Mouse (Mus musculus) hindlimb bud, embryonic 11.5 days (tissue): ENCODE results near the gene Grb2.

Experiments
- DNase-seq: peaks from one replicate; pipeline ENCODE4 v3.0.0-alpha.2; 2012; ENCODE audit warnings: low read depth, low spot score; ENCODE audit errors: extremely low spot score

Gene Grb2

DNA sequence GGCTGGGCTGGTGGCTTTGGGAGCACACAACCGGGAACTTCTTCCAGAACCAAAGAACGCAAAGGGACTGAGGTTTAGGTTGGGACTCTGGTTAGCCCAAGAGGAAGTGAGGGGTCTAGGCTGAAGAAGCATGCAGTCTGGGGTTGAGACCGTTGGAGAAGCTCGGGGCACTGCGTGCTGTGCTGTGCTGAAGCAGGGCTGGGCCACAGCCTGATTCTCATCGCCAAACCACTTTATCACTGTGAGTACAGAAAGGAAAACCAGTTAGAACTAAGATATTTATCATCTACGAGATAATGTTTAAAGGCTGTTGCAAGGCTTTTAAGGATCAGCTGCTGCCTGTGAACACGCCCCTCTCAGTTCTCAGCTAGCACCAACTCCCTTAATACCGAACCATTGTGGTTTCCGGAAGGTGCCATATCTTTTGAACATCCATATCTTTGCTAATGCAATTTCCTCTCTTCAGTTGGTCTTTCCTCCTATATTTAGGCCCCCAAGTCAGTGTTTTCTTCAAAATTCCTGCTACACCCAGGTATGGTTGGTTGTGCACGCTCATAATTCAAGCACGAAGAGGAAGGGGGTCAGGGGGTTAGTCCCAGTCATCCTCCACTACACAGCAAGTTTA is 4.4 kb upstream of the Grb2 start:
- no peak for DNase-seq

DNA sequence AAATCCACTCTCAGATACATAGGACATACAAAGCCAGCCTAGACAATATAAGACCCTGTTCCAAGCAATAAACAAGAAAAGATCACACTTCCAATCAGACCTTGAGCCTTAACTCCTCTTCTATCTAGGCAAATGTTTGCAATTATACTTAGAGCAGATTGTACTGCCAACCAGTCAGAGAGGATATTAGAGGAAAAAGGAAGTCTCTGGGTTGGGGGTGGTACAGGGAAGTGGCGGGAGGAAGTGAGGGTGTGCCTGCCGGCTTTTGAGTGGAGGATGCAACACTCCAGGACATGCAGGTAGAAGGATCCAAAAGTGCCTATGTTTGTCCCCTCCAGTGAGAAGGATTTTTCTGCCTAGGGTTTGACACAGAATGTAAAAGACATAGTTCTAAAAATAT is 3.9 kb upstream of the Grb2 start:
- no peak for DNase-seq

DNA sequence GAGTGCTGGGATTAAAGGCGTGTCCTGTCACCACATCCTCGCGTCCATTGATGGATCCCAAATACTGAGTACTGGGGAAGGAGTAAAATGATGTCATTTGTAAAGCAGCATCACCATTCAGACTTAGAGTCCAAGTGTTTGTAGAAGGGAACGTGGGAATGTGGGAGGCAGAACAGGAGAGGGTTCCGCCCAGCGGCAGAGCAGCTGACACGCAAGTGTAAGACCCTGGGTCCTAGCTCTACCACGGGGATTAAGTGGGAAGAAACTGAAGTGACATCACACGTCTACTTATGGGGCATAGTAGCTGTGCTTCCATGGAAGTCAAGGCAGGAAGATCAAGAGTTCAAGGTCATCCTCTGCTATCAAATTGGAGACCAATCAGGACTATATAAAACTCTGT is 2.7 kb upstream of the Grb2 start:
- DNase-seq, result no peak

DNA sequence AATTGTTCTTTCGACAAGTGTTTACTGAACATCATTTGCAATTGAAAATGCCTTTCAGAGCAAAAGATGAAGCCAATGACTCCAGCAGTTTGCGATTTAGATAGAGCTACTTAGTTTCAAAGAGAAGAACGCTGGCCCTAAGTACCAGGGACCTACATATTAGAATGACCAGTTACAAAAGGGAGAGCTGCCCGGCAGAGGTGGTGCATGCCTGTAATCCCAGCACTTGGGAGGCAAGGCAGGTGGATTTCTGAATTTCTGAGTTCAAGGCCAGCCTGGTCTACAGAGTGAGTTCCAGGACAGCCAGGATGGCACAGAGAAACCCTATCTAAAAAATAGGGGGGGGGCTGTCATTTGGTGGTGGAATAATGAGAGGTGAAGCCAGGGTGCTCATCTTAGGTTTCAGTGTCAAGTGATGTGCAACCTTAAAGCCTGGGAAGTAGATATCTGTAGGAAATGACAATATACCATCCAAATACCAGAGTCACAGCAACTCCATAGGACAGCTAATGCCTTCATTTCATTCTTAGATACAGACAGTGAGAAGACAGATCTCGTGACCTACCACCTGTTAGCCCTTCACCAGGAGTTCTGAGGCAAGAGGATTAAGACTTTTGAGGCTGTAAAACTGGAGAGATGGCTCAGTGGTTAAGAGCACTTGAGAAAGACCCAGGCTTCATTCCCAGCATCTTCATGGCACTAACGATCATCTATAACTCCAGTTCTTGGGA is 1.6 kb upstream of the Grb2 start:
- no peak for DNase-seq

DNA sequence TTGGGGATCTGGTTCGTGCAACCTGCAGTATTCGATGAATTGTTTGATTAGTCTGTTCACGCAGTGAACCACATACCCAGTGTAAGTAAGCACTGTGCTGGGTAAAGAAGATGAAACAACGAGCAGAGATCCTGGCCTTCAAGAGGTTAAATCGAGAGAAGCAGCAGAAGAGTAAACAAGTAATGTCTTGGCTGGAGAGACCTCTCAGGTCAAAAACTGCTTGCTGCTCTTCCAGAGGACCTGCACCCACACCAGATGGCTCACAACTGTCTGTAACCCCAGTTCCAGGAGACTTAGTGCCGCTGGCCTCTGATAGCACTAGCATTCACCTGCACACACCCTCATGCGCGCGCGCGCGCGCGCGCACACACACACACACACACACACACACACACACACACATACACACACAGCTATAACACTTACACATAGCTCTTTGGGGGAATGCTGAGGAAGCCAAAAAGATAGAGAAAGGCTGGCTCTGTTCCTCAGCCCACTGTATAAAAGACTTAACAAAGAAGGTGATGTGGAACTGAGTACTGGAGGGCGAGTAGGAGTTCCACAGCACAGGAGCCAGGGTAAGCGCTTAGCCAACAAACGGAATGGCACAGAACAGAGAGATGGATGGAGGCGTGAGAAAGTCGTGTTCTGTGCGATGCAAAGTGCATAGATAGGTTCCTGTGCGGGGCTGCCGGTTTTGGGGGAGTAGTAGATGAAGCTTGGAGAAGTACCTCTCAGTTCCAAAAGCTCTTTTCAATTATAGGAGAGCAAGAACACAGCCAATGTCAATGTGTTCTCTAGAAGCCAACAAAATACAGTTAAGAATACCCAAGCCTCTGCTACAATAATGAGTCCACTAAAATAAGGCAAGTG is 795 bp upstream of the Grb2 start:
- peak; percentile 70 for DNase-seq

DNA sequence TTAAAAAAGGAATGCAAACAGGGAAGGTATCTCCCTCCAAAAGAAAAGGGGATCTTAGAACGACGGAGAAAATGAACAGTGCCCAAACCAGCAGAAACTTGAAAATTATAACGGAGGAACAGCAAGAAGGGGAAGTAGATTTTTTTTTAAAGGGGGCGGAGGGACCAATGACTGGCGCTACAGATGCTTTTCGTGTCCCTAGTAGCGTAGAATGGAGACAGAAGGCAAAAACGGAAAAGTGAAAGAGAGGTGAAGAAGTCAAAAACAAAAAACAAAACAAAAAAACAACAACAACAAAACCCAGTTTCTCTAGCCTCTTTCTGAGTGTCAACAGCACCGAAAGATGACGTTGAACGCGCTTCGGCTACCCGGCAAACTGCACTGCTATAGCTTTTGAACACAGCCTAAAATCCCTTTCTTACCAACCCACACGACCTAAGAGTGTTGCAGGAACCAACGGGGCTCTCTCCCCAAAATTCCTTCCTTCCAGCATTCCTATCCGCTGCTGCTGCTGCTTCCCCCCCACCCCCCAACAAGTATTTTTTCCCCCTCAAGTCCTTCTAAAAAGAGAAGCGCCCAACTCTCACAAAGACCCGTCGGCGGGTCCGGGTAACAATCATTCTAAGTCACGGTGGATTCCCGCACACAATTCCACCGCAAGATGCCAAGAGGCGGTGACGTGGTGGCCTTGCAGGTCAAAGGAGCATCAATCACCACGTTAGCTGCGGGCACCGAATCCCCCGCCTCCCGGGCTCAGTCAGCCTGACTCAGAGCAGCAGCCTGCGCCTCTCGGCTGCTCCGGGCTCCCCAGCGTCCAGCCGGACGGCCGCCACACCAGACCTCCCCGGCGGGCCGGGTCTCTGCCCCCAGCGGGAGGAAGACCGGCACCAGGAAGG is 836 bp downstream of the Grb2 start:
- DNase-seq, result no peak

DNA sequence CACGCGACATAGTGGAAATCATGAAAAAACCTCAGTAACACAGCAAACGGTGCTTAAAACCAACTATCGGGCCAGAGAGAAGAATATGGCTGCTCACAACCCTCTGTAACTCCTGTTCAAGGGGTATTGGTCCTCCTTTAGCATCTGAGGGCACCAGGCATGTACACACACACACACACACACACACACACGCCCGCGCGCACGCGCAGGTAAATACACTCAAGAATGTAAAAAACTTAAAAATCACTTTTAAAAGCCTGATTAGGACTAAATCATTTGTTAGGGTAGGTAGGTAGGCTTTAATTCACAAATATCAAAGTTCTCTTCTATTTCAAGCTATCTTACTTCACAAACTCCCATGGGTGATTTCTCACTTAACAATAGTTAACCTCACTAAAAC is 1.8 kb downstream of the Grb2 start:
- no peak for DNase-seq

DNA sequence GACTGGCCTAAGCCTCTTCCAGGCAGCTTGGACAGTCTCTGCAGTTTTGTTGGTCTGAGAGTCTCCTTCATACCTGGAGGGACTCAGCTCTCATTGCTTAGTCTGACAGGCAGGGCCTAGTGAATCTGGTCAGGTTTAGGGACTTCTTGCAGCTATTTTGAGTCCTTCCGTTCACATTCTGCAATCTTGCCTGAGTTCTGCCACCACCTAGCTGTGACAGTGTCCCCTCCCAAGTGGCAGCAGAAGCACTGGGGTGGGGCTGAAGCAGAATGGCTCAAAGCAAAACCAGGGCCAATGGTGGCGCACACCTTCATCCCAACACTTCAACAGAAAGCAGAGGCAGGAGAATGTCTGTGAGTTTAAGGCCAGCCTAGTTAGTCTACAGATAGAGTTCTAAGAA is 2.8 kb downstream of the Grb2 start:
- DNase-seq, result no peak

DNA sequence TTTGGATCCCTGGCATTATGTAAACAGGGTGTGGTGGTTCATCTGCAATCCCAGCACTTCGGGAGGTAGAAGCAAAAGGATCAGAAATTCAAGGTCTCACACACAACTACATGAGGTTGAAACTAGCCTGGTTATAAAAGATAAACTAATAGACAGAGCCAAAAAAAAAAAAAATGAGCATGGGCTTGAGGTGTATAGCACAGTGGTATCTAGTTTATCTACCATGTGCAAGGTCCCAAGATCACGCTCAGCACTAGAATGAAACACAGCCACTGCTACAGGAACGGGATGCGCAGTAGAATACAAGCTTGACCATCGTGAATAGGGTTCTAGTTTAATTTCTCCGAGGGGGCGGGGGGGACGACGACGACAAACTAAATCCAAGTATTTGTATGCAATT is 3.7 kb downstream of the Grb2 start:
- DNase-seq, result no peak

DNA sequence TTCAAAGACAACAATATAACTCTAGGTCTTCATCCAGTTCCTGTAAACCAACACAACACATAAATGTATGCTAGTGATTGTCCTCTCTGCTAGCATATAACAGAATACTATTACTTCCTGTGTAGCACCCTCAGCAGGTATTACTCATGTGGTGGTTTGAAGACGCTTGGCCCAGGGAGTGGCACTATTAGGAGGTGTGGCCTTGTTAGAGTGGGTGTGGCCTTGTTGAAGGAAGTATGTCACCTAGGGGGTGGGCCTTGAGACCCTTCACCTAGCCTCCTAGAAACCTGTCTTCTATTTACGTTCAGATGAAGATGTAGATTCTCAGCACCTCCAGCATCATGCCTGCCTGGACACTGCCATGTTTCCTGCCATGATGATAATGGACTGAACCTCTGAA is 4.9 kb downstream of the Grb2 start:
- DNase-seq, result no peak

DNA sequence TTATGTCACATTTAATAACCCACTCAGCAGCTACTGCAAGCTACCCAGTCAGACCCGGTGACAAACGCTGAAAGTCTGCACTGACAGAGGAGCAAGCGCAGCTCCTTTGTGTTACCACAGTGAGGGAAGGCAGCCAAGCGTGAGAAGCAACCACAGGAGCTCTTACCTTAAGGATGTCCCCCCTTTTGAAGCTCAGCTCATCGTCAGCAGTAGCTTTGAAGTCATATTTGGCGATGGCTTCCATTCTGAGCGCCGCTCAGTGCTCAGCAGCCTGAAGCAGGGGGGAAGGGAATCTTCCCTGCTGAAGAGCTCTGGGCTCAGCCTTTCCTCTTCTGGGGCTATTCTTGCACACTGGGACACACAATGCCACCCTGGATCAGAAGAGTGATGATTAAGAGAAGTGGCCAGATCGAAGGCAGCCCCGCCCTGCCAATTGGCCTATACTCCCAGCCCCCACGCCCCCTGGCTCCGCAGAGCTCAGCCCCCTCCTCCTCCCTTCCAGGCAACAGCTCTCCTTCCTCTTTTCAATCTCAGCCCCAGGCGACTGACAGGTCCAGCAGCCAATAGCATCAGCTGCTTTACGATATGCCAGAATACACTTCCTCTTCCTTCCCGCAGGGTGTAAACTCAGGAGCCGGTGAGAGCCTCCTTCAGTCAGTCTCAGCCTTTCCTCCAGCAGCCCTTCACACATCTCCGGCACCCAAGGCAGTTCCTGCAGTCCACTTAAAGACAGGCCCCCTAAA is 9.2 kb downstream of the Grb2 start:
- DNase-seq, result peak; percentile 53

DNA sequence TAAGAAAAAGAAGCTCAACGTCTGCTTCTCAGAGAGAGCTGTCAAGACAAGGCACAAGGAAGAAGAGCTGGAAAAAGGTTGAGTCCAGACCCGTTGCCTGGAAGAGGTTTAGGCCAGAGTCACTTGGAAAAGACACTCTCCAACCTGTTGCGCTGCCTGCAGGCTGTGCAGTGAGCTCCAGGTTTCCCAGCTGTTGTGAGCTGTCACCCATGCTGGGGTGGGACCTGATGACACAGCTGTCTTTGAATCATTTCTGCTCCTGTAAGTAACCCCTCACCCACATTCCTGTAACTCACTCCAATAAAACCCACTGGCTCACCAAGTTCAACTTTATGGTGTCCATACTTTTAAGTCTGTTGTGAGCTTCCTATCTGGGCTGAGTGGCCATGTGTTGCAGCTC is 10.7 kb downstream of the Grb2 start:
- no peak for DNase-seq

DNA sequence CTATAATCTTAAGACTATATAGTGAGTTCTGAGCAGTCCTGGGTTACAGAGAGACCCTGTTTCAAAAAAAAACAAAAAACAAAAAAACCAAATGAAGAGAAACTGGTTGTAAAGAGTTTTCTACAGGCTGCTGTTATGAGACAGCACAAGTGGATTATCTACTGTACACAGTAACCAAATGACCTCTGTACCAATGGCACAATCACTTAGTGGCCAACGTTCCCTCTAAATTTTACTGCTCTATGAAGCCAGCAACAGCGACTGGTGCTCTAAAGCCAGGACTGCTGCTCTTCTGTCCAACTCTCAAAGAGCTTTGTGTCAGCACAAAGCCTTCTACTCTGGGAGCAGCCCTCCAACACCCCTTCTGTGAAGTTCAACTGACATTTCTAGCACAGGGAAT is 11.3 kb downstream of the Grb2 start:
- no peak for DNase-seq

DNA sequence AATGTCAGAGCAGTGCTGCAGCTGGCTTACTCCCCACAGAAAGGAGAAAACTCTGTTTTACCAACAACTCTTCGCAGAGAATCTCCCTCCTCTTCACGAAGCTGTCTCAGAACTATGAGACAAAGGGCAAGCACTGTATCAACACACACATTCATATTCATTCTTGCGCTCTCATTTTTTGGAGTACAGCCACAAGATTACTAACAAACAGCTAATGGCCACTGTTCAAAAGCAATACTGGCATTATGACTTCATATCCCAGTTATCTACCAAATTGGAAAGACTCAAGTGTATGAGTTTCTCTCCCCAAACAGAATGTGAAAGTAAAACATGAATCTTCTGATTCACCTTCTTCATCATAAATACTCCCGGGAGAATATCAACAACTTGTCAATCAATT is 11.9 kb downstream of the Grb2 start:
- no peak for DNase-seq

DNA sequence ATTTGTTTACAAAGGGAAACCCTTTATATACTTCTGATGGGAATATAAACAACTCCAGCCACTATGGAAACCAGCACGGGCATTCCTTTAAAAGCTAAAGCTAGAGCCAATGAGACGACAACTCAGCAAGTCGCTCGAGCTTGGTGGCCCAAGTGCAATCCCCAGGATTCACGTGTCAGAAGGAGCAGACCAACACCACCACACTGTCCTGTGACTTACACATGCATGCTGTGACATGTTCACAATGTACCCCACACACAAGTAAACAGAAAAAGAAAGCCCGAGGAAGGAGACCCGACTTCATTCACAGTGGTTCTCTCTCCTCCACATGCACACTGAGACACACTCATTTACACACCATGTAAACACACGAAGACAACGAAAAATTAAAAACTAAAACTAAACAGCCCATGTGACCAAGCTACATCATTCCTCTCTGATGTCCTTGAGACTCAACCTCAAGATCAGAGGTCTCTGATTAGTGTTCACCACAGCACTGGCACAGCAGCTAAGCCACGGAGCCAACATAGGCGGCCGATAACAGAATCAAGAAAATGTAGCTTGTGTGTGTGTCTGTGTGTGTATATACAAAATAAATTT is 14.3 kb downstream of the Grb2 start:
- DNase-seq, result no peak

DNA sequence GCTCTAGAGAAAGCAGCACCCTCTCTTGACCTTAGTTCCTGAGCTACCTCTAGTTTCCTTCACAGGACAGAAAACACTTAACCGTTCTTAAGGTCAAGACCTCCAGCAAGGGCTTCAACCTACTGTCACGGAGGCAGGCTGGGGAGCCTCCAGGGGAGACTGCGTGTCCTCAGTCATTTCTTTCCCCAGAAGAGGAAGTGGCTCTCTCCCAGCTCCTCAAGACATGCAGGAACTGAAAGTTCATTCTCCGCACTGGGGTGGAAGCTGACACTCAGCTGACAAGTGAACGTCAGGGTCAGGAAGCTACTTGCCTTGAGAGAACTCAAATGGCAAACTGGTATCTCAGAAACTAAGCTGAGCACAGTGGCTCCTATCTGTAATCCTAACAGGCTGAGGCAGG is 15.6 kb downstream of the Grb2 start:
- DNase-seq, result no peak

DNA sequence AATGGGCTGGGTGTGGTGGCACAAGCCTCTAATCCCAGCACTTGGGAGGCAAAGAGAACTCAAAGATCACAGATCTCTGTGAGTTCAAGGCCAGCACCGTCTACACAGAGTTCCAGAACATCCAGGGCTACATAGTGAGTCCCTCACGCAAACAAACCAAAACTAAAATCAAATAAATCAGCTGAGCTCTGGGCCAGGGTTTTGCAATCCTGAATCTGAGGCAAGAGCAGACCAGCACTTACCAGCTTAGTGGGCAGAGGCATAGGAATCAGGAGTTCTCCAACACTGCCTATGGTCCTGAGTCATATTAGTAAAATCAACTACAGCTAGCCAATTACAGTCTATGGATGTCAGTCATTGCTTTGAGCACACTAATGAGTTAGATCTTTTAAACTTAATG is 16.4 kb downstream of the Grb2 start:
- DNase-seq, result no peak

DNA sequence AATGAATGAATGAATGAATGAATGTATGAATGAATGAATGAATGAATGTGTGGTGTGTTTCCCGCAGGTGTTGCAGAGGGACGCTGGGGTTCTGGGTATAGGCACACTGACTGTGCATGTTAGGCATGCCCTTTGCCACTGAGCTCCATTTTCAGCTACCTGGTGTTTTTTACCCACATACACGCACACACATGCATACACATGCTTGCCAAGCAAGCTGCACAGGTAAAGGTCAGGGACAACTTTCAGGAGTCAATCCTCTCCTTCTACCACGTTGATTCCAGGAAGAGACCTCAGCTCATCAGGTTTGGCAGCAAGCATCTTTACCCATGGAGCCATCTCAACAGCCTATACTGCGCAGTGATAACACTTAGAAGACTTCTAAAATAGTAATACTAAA is 16.9 kb downstream of the Grb2 start:
- no peak for DNase-seq

DNA sequence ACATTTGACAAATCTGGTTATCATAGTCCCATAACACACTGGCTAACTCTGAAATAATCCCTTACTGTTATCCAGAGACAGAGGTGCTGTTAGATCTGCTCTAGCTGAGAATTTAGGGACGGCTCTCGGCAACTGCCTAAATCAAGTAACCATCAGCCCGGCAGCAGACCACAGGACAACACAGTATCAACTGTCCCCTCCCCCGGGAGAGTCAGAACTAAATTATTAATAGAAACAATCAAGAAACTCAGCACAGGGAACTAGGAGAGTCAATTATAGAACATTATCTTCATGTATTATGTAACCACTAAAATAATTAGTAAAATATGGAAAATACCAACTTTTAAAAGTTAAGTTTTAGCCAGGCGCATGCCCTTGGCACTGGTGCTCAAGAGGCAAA is 17.4 kb downstream of the Grb2 start:
- DNase-seq, result no peak

DNA sequence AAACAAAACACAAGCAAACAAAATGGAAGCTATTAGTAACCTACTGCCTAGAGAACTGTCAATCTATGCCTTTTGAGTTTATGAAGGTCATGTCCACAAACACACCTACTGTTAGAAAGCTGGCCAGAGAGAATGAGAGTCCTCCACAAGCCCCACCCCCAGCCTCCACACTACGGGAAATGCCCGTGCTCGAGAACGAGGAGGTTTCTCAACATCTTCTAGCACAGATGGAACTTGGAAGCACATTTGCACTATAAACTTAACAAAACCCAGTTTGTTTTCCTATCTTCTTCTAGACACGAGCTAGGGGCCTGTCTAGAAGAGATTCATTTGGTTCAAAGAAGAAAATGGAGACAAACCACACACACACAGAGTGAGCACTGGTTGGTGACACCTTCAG is 18.0 kb downstream of the Grb2 start:
- no peak for DNase-seq
